Mouse (Mus musculus): Measurements from ENCODE around the gene Dcdc2b. TPM values are rescaled to one million over a fixed set of nuclear protein-coding genes. Genes with fewer than 3 reads are reported as not detected.

Gene Dcdc2b
- polyA plus RNA-seq, 1 experiment, result 1.4 TPM

- no peak for DNase-seq (ENCODE audit: low read depth in 1 of 2, low spot score in 2 of 2)
- WGBS, result 94% methylated on average over 5 of the region's 5 CpGs
- Histone ChIP-seq H3K27me3 (ENCODE audit: control insufficient read depth, insufficient read depth, low read length) (no peaks in the 10 kb centered on the region), H3K27ac (ENCODE audit: insufficient read depth, low read length) (no peak overlapping the region), H3K36me3 (ENCODE audit: control insufficient read depth, insufficient read depth, low read length) (no peaks in the 10 kb centered on the region; the same call in 1 of the 2 replicates), H3K4me1 (ENCODE audit: control insufficient read depth, insufficient read depth, insufficient read length) (peaks cover 6% of the 10 kb centered on the region; the same call in 1 of the 2 replicates), H3K4me3 (ENCODE audit: extremely low read depth, insufficient read depth, insufficient read length) (no peak overlapping the region)
- TF ChIP-seq CTCF (IDR thresholded peaks at IDR 0.05; ENCODE audit: extremely low read depth, insufficient read depth, insufficient read length, insufficient replicate concordance) (no peak), POLR2A (IDR thresholded peaks at IDR 0.05; ENCODE audit: low read depth, low read length) (no peak)
Measured at GRCm38 (mm10) chr4:129618031-129618430, 4.0 kb upstream of the Dcdc2b start.

GRCm38 (mm10) chr4:129617121-129617641 is 3.1 kb upstream of the Dcdc2b start:
- no peak overlapping the region for H3K4me3 ChIP-seq (ENCODE audit: extremely low read depth, insufficient read depth, insufficient read length)
- no peak overlapping the region for H3K27ac ChIP-seq (ENCODE audit: insufficient read depth, low read length)
- no peak for DNase-seq (ENCODE audit: low read depth in 1 of 2, low spot score in 2 of 2)
- no peaks in the 10 kb centered on the region for H3K27me3 ChIP-seq (ENCODE audit: control insufficient read depth, insufficient read depth, low read length)
- WGBS, result 97% methylated on average over 7 of the region's 7 CpGs
- TF ChIP-seq CTCF (IDR thresholded peaks at IDR 0.05; ENCODE audit: extremely low read depth, insufficient read depth, insufficient read length, insufficient replicate concordance), result no peak
- TF ChIP-seq POLR2A (IDR thresholded peaks at IDR 0.05; ENCODE audit: low read depth, low read length), result no peak
- no peaks in the 10 kb centered on the region; the same call in 1 of the 2 replicates for H3K36me3 ChIP-seq (ENCODE audit: control insufficient read depth, insufficient read depth, low read length)
- peaks cover 2% of the 10 kb centered on the region; the same call in 1 of the 2 replicates for H3K4me1 ChIP-seq (ENCODE audit: control insufficient read depth, insufficient read depth, insufficient read length)

- H3K27ac ChIP-seq (ENCODE audit: insufficient read depth, low read length), result no peak overlapping the region
- H3K36me3 ChIP-seq (ENCODE audit: control insufficient read depth, insufficient read depth, low read length), result no peaks in the 10 kb centered on the region; the same call in 1 of the 2 replicates
- DNase-seq (ENCODE audit: low read depth in 1 of 2, low spot score in 2 of 2), result no peak
- WGBS, result 94% methylated on average over 3 of the region's 3 CpGs
- no peak overlapping the region for H3K4me3 ChIP-seq (ENCODE audit: extremely low read depth, insufficient read depth, insufficient read length)
- H3K4me1 ChIP-seq (ENCODE audit: control insufficient read depth, insufficient read depth, insufficient read length), result peaks cover 2% of the 10 kb centered on the region; the same call in 1 of the 2 replicates
- no peak for TF ChIP-seq CTCF (IDR thresholded peaks at IDR 0.05; ENCODE audit: extremely low read depth, insufficient read depth, insufficient read length, insufficient replicate concordance)
- TF ChIP-seq POLR2A (IDR thresholded peaks at IDR 0.05; ENCODE audit: low read depth, low read length), result no peak
- H3K27me3 ChIP-seq (ENCODE audit: control insufficient read depth, insufficient read depth, low read length), result no peaks in the 10 kb centered on the region
Measured at GRCm38 (mm10) chr4:129616631-129617030, 2.6 kb upstream of the Dcdc2b start.

GRCm38 (mm10) chr4:129615801-129616290 is 1.8 kb upstream of the Dcdc2b start:
- Histone ChIP-seq H3K27me3 (ENCODE audit: control insufficient read depth, insufficient read depth, low read length) (no peaks in the 10 kb centered on the region), H3K27ac (ENCODE audit: insufficient read depth, low read length) (no peak overlapping the region), H3K36me3 (ENCODE audit: control insufficient read depth, insufficient read depth, low read length) (no peaks in the 10 kb centered on the region; the same call in 1 of the 2 replicates), H3K4me3 (ENCODE audit: extremely low read depth, insufficient read depth, insufficient read length) (no peak overlapping the region), H3K4me1 (ENCODE audit: control insufficient read depth, insufficient read depth, insufficient read length) (peaks cover 2% of the 10 kb centered on the region; the same call in 1 of the 2 replicates)
- WGBS, result 93% methylated on average over 9 of the region's 9 CpGs
- no peak for DNase-seq (ENCODE audit: low read depth in 1 of 2, low spot score in 2 of 2)
- TF ChIP-seq CTCF (IDR thresholded peaks at IDR 0.05; ENCODE audit: extremely low read depth, insufficient read depth, insufficient read length, insufficient replicate concordance), result no peak
- TF ChIP-seq POLR2A (IDR thresholded peaks at IDR 0.05; ENCODE audit: low read depth, low read length), result no peak

- Histone ChIP-seq H3K27me3 (ENCODE audit: control insufficient read depth, insufficient read depth, low read length) (no peaks in the 10 kb centered on the region), H3K36me3 (ENCODE audit: control insufficient read depth, insufficient read depth, low read length) (peaks cover 12% of the 10 kb centered on the region), H3K4me1 (ENCODE audit: control insufficient read depth, insufficient read depth, insufficient read length) (peaks cover 12% of the 10 kb centered on the region; the same call in 1 of the 2 replicates), H3K27ac (ENCODE audit: insufficient read depth, low read length) (peak overlapping the region; percentile 53), H3K4me3 (ENCODE audit: extremely low read depth, insufficient read depth, insufficient read length) (no peak overlapping the region)
- DNase-seq (ENCODE audit: low read depth in 1 of 2, low spot score in 2 of 2), result no peak
- WGBS, result 86% methylated on average over 4 of the region's 4 CpGs
- TF ChIP-seq CTCF (IDR thresholded peaks at IDR 0.05; ENCODE audit: extremely low read depth, insufficient read depth, insufficient read length, insufficient replicate concordance) (no peak), POLR2A (IDR thresholded peaks at IDR 0.05; ENCODE audit: low read depth, low read length) (no peak)
Measured at GRCm38 (mm10) chr4:129610472-129610871, 3.6 kb downstream of the Dcdc2b start.

GRCm38 (mm10) chr4:129610026-129610425 is 4.0 kb downstream of the Dcdc2b start:
- DNase-seq (ENCODE audit: low read depth in 1 of 2, low spot score in 2 of 2), result no peak
- no peak overlapping the region for H3K4me3 ChIP-seq (ENCODE audit: extremely low read depth, insufficient read depth, insufficient read length)
- no peaks in the 10 kb centered on the region for H3K27me3 ChIP-seq (ENCODE audit: control insufficient read depth, insufficient read depth, low read length)
- TF ChIP-seq CTCF (IDR thresholded peaks at IDR 0.05; ENCODE audit: extremely low read depth, insufficient read depth, insufficient read length, insufficient replicate concordance) (no peak), POLR2A (IDR thresholded peaks at IDR 0.05; ENCODE audit: low read depth, low read length) (no peak)
- 65% methylated on average over 4 of the region's 4 CpGs for WGBS
- H3K27ac ChIP-seq (ENCODE audit: insufficient read depth, low read length), result peak overlapping the region; percentile 53
- H3K36me3 ChIP-seq (ENCODE audit: control insufficient read depth, insufficient read depth, low read length), result peaks cover 13% of the 10 kb centered on the region
- peaks cover 12% of the 10 kb centered on the region; the same call in 1 of the 2 replicates for H3K4me1 ChIP-seq (ENCODE audit: control insufficient read depth, insufficient read depth, insufficient read length)

- no peak for DNase-seq (ENCODE audit: low read depth in 1 of 2, low spot score in 2 of 2)
- peak overlapping the region; percentile 15; the same call in 1 of the 2 replicates for H3K27ac ChIP-seq (ENCODE audit: insufficient read depth, low read length)
- TF ChIP-seq POLR2A (IDR thresholded peaks at IDR 0.05; ENCODE audit: low read depth, low read length) (no peak), CTCF (IDR thresholded peaks at IDR 0.05; ENCODE audit: extremely low read depth, insufficient read depth, insufficient read length, insufficient replicate concordance) (no peak)
Measured at GRCm38 (mm10) chr4:129609139-129609631, 4.9 kb downstream of the Dcdc2b start.

More at GRCm38 (mm10) chr4:129609139-129609631, 4.9 kb downstream of the Dcdc2b start:
- H3K4me1 ChIP-seq (ENCODE audit: control insufficient read depth, insufficient read depth, insufficient read length), result peaks cover 12% of the 10 kb centered on the region; the same call in 1 of the 2 replicates
- H3K4me3 ChIP-seq (ENCODE audit: extremely low read depth, insufficient read depth, insufficient read length), result no peak overlapping the region
- H3K36me3 ChIP-seq (ENCODE audit: control insufficient read depth, insufficient read depth, low read length), result peaks cover 13% of the 10 kb centered on the region
- 74% methylated on average over 12 of the region's 12 CpGs for WGBS
- no peaks in the 10 kb centered on the region for H3K27me3 ChIP-seq (ENCODE audit: control insufficient read depth, insufficient read depth, low read length)
